Mouse (Mus musculus) ovary, postnatal 36 days (tissue): ENCODE results near the gene Slc37a1.
A peak's percentile ranks its signal among the peaks of the same experiment; 100 is the strongest.

Experiments used
- DNase-seq: peaks from one replicate; pipeline ENCODE4 v3.0.0; 2022; ENCODE audit warnings: low spot score, mixed read lengths

Gene Slc37a1

GRCm38 (mm10) chr17:31318906-31319767 lies 32.5 kb downstream of the Slc37a1 start:
- DNase-seq = no peak

GRCm38 (mm10) chr17:31321425-31321824 lies 34.8 kb downstream of the Slc37a1 start:
- DNase-seq = no peak

- DNase-seq = no peak
Observed at GRCm38 (mm10) chr17:31322446-31322845, 35.9 kb downstream of the Slc37a1 start.

- DNase-seq = no peak
Observed at GRCm38 (mm10) chr17:31323379-31323778, 36.8 kb downstream of the Slc37a1 start.

- DNase-seq = no peak
Observed at GRCm38 (mm10) chr17:31324227-31324626, 37.6 kb downstream of the Slc37a1 start.

GRCm38 (mm10) chr17:31325451-31326219 lies 39.0 kb downstream of the Slc37a1 start:
- no peak for DNase-seq

- no peak for DNase-seq
Observed at GRCm38 (mm10) chr17:31326220-31326852, 39.7 kb downstream of the Slc37a1 start.

GRCm38 (mm10) chr17:31328466-31328865 lies 41.9 kb downstream of the Slc37a1 start:
- no peak for DNase-seq

- peak; percentile 56 for DNase-seq
Observed at GRCm38 (mm10) chr17:31330622-31331021, 44.0 kb downstream of the Slc37a1 start.

GRCm38 (mm10) chr17:31331273-31331672 lies 44.7 kb downstream of the Slc37a1 start:
- no peak for DNase-seq

GRCm38 (mm10) chr17:31331920-31332319 lies 45.3 kb downstream of the Slc37a1 start:
- no peak for DNase-seq

- no peak for DNase-seq
Observed at GRCm38 (mm10) chr17:31332333-31332732, 45.7 kb downstream of the Slc37a1 start.

- no peak for DNase-seq
Observed at GRCm38 (mm10) chr17:31334509-31335260, 48.1 kb downstream of the Slc37a1 start.

- peak; percentile 23 for DNase-seq
Observed at GRCm38 (mm10) chr17:31335344-31336080, 48.9 kb downstream of the Slc37a1 start.

GRCm38 (mm10) chr17:31339769-31340168 lies 53.2 kb downstream of the Slc37a1 start:
- no peak for DNase-seq

GRCm38 (mm10) chr17:31342191-31342590 lies 55.6 kb downstream of the Slc37a1 start:
- DNase-seq = no peak

- peak; percentile 63 for DNase-seq
Observed at GRCm38 (mm10) chr17:31344172-31344801, 57.7 kb downstream of the Slc37a1 start.

GRCm38 (mm10) chr17:31344816-31345215 lies 58.2 kb downstream of the Slc37a1 start:
- DNase-seq = no peak

- no peak for DNase-seq
Observed at GRCm38 (mm10) chr17:31348129-31348528, 61.5 kb downstream of the Slc37a1 start.

- DNase-seq = no peak
Observed at GRCm38 (mm10) chr17:31349388-31349787, 62.8 kb downstream of the Slc37a1 start.

GRCm38 (mm10) chr17:31351984-31352383 lies 65.4 kb downstream of the Slc37a1 start:
- no peak for DNase-seq
